Mouse (Mus musculus) ES-CJ7 (cell line): ENCODE data around the gene Mgme1.

Experiments
- DNase-seq: peaks from one replicate; pipeline ENCODE4 v3.0.0; 2011; ENCODE audit warnings: low read depth, low spot score

Gene Mgme1

DNA sequence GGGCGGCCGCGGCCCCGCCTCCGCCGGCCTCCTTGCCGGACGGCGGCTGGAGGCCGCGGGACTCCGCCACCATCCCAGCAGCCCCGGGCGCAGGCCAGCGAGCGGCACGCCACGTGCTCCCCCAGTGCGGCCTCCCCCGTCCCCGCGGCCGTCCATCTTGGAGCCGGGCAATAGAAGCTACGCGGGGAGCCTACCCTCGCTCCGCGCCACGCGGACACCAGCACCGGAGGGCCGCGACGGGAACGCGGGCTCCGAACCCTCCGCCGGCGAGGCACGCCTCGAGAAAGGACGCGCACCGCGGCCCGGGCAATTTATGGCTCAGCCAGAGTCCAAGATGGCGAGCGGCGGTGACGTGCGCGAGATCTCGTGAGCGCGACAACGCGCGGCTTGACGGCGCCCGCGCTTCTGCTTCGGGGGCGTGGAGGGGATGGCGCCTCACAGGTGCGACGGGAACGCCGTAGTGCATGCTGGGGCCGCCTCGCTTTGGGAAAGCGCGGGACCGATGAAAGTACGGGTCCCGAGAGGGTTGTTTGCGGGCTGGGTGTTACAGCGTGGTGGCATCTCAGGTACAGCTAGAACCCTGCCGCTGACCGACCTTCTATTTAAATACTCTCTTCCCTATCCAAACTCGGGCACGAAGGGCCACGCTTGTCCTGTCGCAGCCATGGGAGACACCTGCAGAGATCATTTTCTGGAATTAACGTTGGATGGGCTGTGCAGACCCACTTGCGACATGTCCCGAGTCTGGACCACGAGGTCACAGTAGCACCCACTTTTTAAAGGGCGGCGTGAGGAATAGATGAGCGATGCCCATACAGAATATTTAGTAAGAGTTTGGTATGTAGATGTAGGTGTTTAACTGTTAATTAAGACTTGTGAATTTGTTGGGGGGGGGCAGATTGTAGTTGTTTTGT, at the start of gene Mgme1, which contains the start of gene Snx5:
TSS of gene Mgme1 (plus strand) at position 157 of the 914 bp plus-strand sequence.
TSS of gene Snx5 (minus strand) at position 400 of the 914 bp plus-strand sequence.
- DNase-seq: peak; percentile 96

- DNase-seq: no peak
These were observed 46.1 kb upstream of the Mgme1 start for GRCm38 (mm10) chr2:144224351-144224750.

DNA sequence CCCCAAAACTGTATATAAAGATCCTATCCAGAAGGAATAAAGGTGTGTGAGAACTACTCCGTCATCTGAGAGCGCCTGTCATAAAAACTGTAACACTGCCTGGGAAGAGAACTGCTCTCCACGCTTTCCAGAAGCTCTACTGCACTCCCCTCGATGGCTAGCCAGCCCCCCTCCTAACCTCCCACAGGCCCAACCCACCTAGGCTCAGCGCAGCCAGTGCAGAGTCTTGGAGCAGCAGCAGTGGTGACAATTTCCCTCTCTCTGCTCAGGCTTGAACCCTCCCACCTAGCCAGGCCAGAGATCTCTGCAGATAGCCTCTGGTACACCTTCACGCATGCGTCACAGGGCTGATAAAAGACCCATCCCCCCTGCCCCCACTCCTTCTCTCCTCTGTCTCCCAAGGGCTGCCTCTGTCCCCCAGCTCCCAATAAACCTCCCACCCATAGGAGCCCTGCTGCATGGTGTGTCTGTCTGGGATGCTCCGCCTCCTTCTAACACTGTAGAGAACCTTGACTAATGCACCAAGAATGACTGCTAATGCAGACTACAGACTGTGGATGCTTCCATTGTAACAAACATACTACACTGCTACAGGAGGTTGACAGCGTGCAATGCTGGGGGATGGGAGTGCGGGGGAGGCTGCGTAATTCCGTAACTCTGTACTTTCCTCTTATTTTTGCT, 43.4 kb upstream of the Mgme1 start:
- no peak for DNase-seq

GRCm38 (mm10) chr2:144228521-144229346, 41.7 kb upstream of the Mgme1 start:
- DNase-seq: no peak

DNA sequence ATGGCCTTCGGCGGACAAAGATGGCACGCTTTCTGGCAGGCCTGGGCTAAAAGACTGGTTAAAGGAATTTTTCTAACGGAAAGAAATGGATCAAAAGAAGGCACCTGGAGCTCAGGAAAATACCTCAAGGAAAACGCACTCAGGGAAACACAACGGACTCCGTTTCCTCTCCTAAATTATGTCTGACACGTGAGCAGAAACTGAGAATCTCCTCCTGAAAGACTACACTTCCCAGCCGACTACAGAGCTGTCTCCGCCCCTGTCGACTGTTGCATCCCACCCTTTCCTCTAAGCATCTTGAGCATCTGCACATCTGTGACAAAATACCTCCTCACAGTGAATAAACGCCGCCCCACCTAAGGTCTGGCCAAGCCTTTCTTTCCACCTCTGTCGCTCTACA, 40.8 kb upstream of the Mgme1 start:
- DNase-seq: peak; percentile 42

- DNase-seq: no peak
These were observed 40.0 kb upstream of the Mgme1 start for GRCm38 (mm10) chr2:144230498-144230897.

- DNase-seq: no peak
These were observed 39.3 kb upstream of the Mgme1 start for GRCm38 (mm10) chr2:144231115-144231514.

GRCm38 (mm10) chr2:144233534-144233933, 36.9 kb upstream of the Mgme1 start:
- DNase-seq: no peak

- DNase-seq: no peak
These were observed 34.7 kb upstream of the Mgme1 start for GRCm38 (mm10) chr2:144235776-144236175.

DNA sequence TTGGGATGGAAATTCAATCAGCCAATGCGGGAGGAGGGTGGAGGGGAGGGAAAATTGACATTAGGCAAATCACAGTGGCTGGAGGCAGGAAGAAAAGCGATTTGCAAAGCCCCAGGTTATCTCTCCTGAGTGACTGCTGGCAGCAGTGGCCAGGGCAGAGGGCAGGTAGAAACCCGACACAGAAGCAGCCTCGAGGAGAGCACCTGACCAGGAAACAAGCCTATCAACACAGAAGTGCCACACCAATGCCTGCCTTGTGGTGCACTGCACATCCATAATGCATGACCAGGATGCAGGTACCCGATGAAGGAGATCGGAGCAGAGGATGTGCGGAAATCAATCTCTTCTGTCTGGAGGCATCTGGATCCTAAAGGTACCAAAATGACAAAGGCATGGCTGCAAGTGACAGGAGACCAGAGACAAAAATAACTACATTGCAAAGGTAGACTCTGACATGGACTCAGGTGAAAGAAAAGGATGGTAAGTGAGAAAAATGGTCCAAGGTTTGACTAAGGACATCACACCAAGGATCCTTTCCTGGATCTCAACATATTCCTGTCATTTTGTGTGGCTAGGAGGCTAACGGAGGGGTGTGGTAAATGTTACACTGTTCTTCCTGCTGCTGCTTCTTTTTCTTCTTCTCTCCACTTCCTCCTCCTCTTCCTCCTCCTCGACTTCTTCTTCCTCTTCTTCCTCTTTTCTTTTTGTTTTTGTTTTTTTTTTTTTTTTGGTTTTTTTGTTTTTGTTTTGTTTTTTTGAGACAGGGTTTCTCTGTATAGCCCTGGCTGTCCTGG, 33.5 kb upstream of the Mgme1 start:
- no peak for DNase-seq

DNA sequence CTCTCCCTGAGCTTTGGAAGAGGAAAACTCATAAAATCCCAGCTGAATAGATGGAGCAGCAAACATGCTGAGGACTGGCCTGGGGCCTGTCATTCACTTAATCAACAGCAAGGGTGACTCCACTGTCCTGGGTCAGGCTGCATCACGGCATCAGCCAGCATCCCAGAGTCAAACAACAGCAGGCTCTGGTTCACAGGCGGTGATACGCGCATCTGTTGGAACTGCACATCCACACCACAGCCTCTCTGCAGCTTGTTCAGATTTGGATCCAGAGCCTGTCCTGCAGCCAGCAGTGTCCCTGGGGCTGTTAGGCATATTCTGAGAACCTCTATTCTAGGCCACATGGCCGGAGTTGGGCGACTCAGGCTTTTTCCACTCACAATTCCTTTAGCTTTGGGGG, 32.1 kb upstream of the Mgme1 start:
- DNase-seq: no peak

GRCm38 (mm10) chr2:144239318-144239717, 31.1 kb upstream of the Mgme1 start:
- DNase-seq: no peak

- DNase-seq: no peak
These were observed 30.2 kb upstream of the Mgme1 start for GRCm38 (mm10) chr2:144240095-144240899.

GRCm38 (mm10) chr2:144245464-144245863, 25.0 kb upstream of the Mgme1 start:
- DNase-seq: no peak

DNA sequence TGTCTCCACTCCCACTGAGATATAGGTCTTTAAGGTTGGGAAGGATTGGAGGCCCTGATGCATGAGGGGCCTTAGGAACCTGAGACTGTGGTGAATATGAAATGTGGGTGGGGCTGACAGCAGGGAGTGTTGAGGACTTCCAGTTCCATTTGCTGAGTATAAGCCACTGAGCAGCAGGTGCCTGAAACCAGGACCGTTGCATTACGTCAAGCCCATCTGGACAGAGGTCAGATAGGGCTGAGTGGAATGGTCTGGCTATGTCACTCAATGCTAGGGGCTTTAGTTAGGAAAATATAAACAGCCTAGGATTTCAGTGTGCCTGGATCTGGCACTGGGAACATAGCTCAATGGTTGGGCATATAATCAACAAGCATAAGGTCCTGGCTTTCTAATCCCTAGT, 24.2 kb upstream of the Mgme1 start:
- peak; percentile 32 for DNase-seq

- DNase-seq: peak; percentile 38
These were observed 23.0 kb upstream of the Mgme1 start for GRCm38 (mm10) chr2:144247337-144247978.

DNA sequence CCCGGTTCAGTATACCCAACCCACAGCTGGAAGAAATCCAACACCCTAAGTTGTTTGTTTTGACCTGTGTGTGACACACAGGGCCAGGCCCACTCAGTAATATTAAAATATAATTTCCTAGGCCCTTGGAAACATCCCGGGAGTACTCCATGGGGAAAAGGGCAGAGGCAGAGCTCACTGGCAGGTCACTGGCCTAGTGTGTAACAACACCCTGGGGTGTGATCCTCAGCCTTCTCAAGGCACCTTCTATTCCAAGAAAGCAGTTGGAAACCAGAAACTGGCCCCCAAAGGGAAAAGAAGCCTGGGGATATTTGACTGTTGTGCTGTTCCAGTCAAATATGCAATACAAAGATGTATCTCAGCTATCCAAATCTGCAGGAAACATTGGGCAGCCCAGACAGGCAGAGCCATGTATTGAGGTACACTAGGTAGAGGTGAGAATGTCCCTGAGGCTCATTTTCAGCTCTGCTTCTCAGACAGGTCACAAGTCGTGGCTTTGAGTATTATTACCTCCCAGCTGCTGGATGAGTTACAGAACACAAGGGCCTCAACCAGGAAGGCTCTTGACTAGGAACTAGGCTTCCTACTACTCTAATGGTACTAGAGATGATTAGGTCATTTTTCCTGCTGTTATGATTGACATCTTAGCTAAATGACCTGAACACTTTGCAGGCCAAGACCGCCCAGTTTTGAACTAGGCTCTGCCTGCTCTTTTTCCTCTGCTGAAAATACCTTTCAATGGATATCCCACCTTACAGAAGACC, 21.7 kb upstream of the Mgme1 start:
- no peak for DNase-seq

DNA sequence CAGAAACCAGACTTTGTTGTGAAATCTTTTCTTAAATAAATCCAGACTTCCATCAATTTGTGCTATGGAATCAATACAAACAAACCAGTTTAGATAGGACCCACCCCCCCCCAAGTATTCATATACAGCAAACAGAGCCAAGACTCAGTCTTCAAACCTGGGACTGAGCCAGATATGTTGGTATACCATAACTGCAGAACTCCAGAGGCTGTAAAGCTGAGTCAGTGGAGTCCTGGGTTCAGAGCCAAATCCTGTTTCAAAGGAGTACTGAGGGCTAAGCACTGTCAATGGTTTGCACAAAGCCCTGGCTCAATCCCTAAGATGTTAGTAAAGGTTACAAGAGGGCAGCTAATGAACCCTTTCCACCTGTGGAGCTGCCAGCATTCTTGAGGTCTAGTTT, 20.4 kb upstream of the Mgme1 start:
- DNase-seq: no peak

- no peak for DNase-seq
These were observed 7.6 kb upstream of the Mgme1 start for GRCm38 (mm10) chr2:144262837-144263236.
